Mouse (Mus musculus) myocyte (in vitro differentiated cells): ENCODE data around the gene Wdr54. TPM values are rescaled to one million over a fixed set of nuclear protein-coding genes. Genes with fewer than 3 reads are reported as not detected.

ENCODE experiments used
- H3K27me3 ChIP-seq: one replicate; pipeline ENCODE4 v1.6.1; 2011; ENCODE audit not compliant: control insufficient read depth, insufficient read depth, insufficient read length
- H3K36me3 ChIP-seq: one replicate; pipeline ENCODE4 v1.6.1; 2011; ENCODE audit not compliant: control insufficient read depth, insufficient read depth
- H3K4me2 ChIP-seq: one replicate; pipeline ENCODE4 v1.6.1; 2011; ENCODE audit warnings: low read depth, control low read depth
- H3K4me3 ChIP-seq: one replicate; pipeline ENCODE4 v1.5.1; 2011; ENCODE audit warnings: mild to moderate bottlenecking, control low read depth, moderate library complexity
- H3K79me2 ChIP-seq: one replicate; pipeline ENCODE4 v1.6.1; 2011; ENCODE audit not compliant: control insufficient read depth, insufficient read depth
- H3ac ChIP-seq: one replicate; pipeline ENCODE4 v1.6.1; 2011; ENCODE audit not compliant: control insufficient read depth, insufficient read length
- CEBPB ChIP-seq: IDR thresholded peaks from 2 replicates; pipeline ENCODE4 v1.6.1; 2011; ENCODE audit warnings: mild to moderate bottlenecking, moderate library complexity; ENCODE audit not compliant: poor library complexity, insufficient read depth, severe bottlenecking
- E2F4 ChIP-seq: IDR thresholded peaks from one replicate; pipeline ENCODE4 v1.6.1; 2011; ENCODE audit warnings: mild to moderate bottlenecking, control low read depth, moderate library complexity; ENCODE audit not compliant: insufficient read depth
- MAX ChIP-seq: IDR thresholded peaks from one replicate; pipeline ENCODE4 v1.6.1; 2011; ENCODE audit warnings: low read depth, mild to moderate bottlenecking, control low read depth
- MYOD1 ChIP-seq, 3 experiments: IDR thresholded peaks; one replicate each; pipeline ENCODE4 v1.6.1; 2011; ENCODE audit warnings: control low read depth in 2 of 3, low read depth in 2 of 3, mild to moderate bottlenecking in 2 of 3, moderate library complexity in 1 of 3; ENCODE audit not compliant: insufficient read length in 2 of 3, control insufficient read depth in 1 of 3
- MYOG ChIP-seq, 3 experiments: IDR thresholded peaks; one replicate each; pipeline ENCODE4 v1.6.1; 2011; ENCODE audit warnings: control low read depth in 2 of 3, low read depth in 2 of 3, mild to moderate bottlenecking in 2 of 3; ENCODE audit not compliant: insufficient read length in 2 of 3, control insufficient read depth in 1 of 3, insufficient read depth in 1 of 3
- POLR2A ChIP-seq: IDR thresholded peaks from one replicate; pipeline ENCODE4 v1.6.1; 2011; ENCODE audit warnings: low read depth, mild to moderate bottlenecking, control low read depth, moderate library complexity; ENCODE audit not compliant: insufficient read length
- POLR2AphosphoS2 ChIP-seq: IDR thresholded peaks from one replicate; pipeline ENCODE4 v1.6.1; 2011; ENCODE audit warnings: low read depth, control low read depth; ENCODE audit not compliant: insufficient read length
- REST ChIP-seq: IDR thresholded peaks from one replicate; pipeline ENCODE4 v1.6.1; 2011; ENCODE audit warnings: mild to moderate bottlenecking, control low read depth, moderate library complexity; ENCODE audit not compliant: insufficient read depth, insufficient read length
- SRF ChIP-seq: IDR thresholded peaks from one replicate; pipeline ENCODE4 v1.6.1; 2011; ENCODE audit warnings: low read depth; ENCODE audit not compliant: control insufficient read depth, insufficient read length
- TCF12 ChIP-seq: IDR thresholded peaks from one replicate; pipeline ENCODE4 v1.6.1; 2011; ENCODE audit warnings: mild to moderate bottlenecking, control low read depth; ENCODE audit not compliant: poor library complexity, insufficient read depth, severe bottlenecking
- TCF3 ChIP-seq: IDR thresholded peaks from one replicate; pipeline ENCODE4 v1.6.1; 2011; ENCODE audit warnings: low read depth, control low read depth; ENCODE audit not compliant: insufficient read length
- USF1 ChIP-seq: IDR thresholded peaks from one replicate; pipeline ENCODE4 v1.6.1; 2011; ENCODE audit warnings: low read depth, mild to moderate bottlenecking, control low read depth, moderate library complexity
- polyA plus RNA-seq: library from polyadenylated mRNA; unstranded; fragments of >200 nt; fragmentation: generic; extraction: Trizol; gene quantifications from one replicate; pipeline ENCODE4 v1.2.1, GENCODE M21; 2012; ENCODE audit warnings: missing spikeins

Wdr54 gene
- polyA plus RNA-seq, 1 experiment: 12.3 TPM

DNA sequence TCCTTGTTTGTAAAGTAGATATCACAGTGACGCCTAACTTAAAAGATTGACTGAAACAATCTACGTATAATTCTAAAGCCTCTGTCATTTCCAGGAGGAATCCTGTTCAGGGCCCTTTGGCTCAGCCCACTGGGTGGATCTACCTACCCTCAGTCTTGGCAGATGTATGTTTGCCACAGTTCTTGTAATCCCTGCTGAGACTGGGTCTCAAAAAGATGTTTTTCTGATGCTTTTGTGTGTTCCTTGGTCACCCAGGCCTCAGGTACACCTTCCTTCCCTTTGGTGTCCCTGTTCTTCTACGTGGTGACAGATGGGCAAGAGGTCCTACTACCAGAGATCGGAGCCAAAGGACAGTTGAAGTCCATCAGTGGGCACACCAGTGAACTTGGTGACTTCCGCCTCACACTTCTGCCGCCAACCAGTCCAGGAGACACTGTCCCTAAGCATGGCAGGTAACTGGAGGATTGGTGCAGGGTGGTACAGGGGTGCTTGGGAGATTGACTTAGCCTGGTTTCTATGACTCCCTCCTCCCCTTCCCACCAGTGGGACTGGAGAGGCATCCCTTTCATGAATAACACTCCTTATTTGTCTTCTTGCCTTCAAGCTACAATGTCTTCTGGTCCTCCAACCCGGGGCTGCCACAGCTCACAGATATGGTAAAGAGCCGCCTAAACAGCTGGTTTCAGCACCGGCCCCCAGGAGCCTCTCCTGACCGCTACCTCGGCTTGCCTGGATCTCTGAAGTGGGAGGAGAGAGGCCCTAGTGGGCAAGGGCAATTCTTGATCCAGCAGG, 39.6 kb downstream of the Wdr54 start:
- peak overlapping the region; percentile 75 for H3K4me3 ChIP-seq
- H3ac ChIP-seq: peak overlapping the region; percentile 90
- H3K27me3 ChIP-seq: no peaks in the 10 kb centered on the region
- H3K36me3 ChIP-seq: no peaks in the 10 kb centered on the region
- no peak for TF ChIP-seq POLR2A
- peak; percentile 28 for TF ChIP-seq POLR2AphosphoS2
- H3K79me2 ChIP-seq: peaks cover 21% of the 10 kb centered on the region
- peak overlapping the region; percentile 88 for H3K4me2 ChIP-seq

DNA sequence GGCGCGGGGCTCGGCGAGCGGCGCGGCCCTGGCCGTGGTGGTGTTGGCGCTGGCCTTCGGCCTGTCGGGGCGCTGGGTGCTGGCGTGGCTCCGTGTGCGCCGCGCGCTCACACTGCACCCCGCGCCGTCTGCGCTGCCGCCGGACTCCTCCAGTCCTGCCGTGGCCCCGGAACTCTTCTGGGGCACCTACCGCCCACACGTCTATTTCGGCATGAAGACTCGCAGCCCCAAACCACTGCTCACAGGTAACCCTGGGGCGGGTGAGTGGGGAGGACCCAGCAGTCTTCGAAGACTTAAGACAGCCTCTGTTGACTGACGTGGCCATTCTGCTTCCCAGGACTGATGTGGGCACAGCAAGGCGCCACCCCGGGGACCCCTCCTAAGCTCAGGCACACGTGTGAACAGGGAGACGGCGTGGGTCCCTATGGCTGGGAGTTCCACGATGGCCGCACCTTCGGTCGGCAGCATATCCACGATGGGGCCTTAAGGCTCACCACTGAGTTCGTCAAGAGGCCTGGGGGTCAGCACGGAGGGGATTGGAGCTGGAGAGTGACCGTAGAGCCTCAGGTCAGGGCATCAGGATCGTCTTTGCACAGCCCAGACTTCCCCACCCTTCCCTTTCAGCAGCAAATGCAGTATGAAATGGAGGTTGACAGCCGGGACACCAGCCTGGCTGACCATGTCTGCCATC, 40.4 kb downstream of the Wdr54 start:
- H3K4me2 ChIP-seq: peak overlapping the region; percentile 88
- peaks cover 20% of the 10 kb centered on the region for H3K79me2 ChIP-seq
- TF ChIP-seq TCF3: no peak
- no peak for TF ChIP-seq MYOG (IDR thresholded peaks at IDR 0.05; ENCODE audit: control insufficient read depth in 1 of 3, insufficient read depth in 1 of 3, insufficient read length in 2 of 3, low read depth in 2 of 3)
- TF ChIP-seq E2F4: no peak
- TF ChIP-seq REST: no peak
- TF ChIP-seq USF1: no peak
- no peak for TF ChIP-seq MAX
- no peak for TF ChIP-seq MYOD1 (IDR thresholded peaks at IDR 0.05; ENCODE audit: control insufficient read depth in 1 of 3, insufficient read length in 2 of 3, low read depth in 2 of 3)
- no peak for TF ChIP-seq POLR2A
- no peak for TF ChIP-seq POLR2AphosphoS2
- TF ChIP-seq CEBPB: no peak
- no peak for TF ChIP-seq SRF
- TF ChIP-seq TCF12: no peak
- peak overlapping the region; percentile 90 for H3ac ChIP-seq
- H3K36me3 ChIP-seq: no peaks in the 10 kb centered on the region
- no peaks in the 10 kb centered on the region for H3K27me3 ChIP-seq
- H3K4me3 ChIP-seq: peak overlapping the region; percentile 75

DNA sequence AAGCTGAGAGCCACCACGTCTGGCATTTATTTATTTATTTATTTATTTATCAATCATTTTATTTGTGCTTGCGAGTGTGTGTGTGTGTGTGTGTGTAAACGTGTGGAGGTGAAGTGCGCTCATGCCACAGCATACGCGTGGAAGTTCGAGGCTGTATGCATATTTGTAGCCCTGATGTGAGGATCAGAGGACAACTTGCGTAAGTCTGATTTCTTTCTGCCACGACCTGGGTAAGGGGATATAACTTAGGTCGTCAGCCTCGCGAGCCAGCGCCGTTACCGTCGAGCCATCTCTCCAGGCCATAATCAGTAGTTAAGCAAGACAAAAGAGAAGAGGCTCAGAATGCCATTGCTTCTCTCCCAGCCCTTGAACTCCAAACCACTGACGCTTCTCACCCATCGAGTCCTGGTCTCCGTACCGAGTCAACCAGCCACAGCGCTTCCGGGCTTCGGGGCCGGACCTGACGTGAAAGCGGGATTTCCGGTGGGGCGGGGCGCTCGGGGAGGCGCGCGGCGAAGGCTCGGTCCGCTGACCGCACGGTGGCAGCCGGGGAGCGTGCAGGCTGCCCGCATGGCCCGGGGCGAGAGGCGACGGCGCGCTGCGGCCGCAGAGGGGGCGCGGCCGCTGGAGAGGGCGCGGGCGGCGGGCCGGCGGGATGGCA, 41.1 kb downstream of the Wdr54 start, which contains the start of gene Mogs:
Gene Mogs (plus strand): TSS at position 486 of the 661 bp plus-strand sequence.
- Histone ChIP-seq H3K79me2 (peaks cover 20% of the 10 kb centered on the region), H3K27me3 (no peaks in the 10 kb centered on the region), H3ac (peak within 1 kb of the TSS; percentile 90), H3K36me3 (peaks cover 3% of the 10 kb centered on the region), H3K4me2 (peak within 1 kb of the TSS; percentile 88), H3K4me3 (peak within 1 kb of the TSS; percentile 75)
- TF ChIP-seq POLR2A (peak; percentile 93), POLR2AphosphoS2 (peak; percentile 83), MYOD1 (IDR thresholded peaks at IDR 0.05; ENCODE audit: control insufficient read depth in 1 of 3, insufficient read length in 2 of 3, low read depth in 2 of 3) (peak in 1 of 3 experiments; percentile 10), CEBPB (no peak)

DNA sequence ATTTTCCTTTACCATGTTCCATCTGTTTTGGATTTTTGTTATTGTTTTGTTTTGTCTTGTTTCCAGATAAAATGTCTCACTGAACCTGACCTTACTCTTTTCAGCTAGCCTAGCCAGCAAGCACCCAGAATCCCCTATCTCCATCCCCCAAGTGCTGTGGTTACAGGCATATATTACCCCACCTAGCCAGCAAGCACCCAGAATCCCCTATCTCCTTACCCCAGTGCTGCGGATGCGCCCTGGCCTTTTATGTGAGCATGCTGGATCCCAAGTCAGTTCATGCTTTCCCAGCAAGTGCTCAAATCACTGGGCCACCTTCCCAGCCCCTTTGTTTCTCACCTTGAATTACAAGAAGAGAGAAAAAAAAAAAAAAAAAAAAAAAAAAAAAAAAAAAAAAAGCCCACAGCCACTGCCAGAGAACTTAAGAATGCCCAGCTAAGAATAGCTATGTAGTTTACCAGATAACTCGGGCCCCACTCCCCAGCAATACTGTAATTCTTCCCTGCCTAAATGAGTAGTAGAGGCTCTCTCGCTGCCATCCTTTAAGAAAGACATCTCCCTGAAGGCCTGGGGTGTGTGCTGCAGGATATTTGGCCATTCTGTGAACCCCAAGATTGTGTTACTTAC, 44.6 kb downstream of the Wdr54 start:
- TF ChIP-seq TCF3: no peak
- TF ChIP-seq USF1: no peak
- TF ChIP-seq TCF12: no peak
- no peak for TF ChIP-seq MYOG (IDR thresholded peaks at IDR 0.05; ENCODE audit: control insufficient read depth in 1 of 3, insufficient read depth in 1 of 3, insufficient read length in 2 of 3, low read depth in 2 of 3)
- TF ChIP-seq SRF: no peak
- no peak for TF ChIP-seq E2F4
- no peak for TF ChIP-seq POLR2A
- no peak for TF ChIP-seq REST
- TF ChIP-seq CEBPB: no peak
- no peak for TF ChIP-seq MAX
- no peak for TF ChIP-seq MYOD1 (IDR thresholded peaks at IDR 0.05; ENCODE audit: control insufficient read depth in 1 of 3, insufficient read length in 2 of 3, low read depth in 2 of 3)
- TF ChIP-seq POLR2AphosphoS2: no peak
- no peak overlapping the region for H3K4me2 ChIP-seq

More for the DNA sequence above, 44.6 kb downstream of the Wdr54 start:
- Histone ChIP-seq H3K27me3 (no peaks in the 10 kb centered on the region), H3K79me2 (peaks cover 26% of the 10 kb centered on the region), H3K4me3 (no peak overlapping the region), H3K36me3 (peaks cover 3% of the 10 kb centered on the region), H3ac (no peak overlapping the region)
